Mouse (Mus musculus) MEL-GATA-1-ER (cell line): Measurements from ENCODE around the gene Gm49711.

Source experiments
- DNase-seq: peaks from one replicate; pipeline ENCODE4 v3.0.0-alpha.2; 2012; ENCODE audit warnings: low read depth; ENCODE audit errors: extremely low read depth

Gm49711 gene

DNA sequence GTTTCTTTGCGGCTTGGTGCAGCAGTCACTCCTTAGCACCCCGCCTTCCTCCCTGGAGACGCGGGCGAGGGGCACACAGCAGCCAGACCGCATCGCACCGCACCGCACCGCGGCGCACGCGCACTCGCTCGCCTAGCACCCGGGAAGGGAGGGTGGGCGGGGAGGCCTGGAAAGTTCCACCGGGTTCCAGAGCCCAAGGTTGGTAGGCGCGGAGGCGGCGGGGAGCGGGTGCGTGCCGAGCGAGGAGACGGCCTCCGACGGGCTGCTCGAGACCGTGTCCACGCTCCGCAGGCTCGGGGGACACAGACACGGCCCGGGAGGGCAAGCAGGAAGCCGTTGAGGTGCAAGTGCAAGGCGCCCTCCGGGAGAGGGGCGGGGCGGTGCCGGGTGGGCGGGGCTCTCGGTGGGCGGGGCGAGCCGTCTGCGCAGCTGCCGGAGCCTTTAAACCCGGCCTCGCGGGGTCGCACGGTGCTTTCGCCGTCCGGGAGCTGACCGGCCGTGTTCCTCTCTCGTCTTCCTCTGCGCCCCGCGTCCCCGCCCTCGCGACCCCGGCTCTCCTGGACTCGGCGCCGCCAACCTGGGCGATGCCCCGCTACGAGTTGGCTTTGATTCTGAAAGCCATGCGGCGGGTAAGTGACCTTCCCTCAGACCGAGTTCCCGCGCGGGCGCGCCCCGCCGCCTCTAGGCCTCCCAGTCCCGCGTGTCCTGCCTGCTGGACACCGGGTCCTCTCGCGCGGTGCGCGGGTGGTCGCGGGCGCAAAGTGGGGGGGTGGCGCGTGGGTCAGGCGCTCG is at the start of gene Gm49711, which contains the start of the genes Mrps6 and Slc5a3:
Gm49711 (plus strand) TSS at position 465 of the 792 bp plus-strand sequence.
Mrps6 (plus strand) TSS at position 419 of the 792 bp plus-strand sequence.
Slc5a3 (plus strand) TSS at position 471 of the 792 bp plus-strand sequence.
- peak; percentile 43 for DNase-seq

DNA sequence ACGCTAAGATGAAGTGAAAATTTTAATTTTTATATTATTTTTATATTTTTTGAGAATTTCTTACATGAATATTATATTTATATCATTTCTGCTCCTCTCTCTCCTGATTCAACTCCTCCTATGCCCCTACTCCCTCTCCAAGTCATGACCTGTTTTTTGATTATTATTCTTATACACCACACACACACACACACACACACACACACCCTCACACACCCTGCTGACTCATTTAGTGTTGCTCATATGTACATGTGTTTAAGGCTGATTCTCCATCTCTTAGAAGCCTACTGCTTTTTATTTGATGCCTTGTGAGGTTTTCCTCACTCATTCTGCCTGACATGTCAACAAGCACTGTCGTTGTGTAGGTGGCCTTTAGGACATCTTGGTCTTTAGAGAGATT is 48.5 kb upstream of the Gm49711 start:
- DNase-seq, result no peak

DNA sequence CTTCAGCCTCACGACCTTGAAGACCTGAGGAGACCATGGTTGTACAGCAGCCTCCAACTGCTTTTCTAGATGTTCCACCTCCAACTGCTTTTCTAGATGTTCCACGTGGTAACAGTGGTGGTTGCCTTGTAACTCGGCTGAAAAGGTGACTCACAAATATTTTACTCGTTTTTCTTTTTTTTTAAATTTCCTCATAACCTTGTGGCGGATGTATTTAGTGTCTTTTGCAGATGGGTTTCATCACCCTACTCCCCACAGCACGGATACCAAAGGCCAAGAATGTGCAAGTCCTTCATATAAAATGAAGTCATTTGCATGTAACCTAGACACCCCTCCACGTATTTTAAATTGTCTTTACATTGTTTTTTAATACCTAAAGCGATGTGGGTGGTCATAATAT is 41.3 kb upstream of the Gm49711 start:
- DNase-seq, result no peak

DNA sequence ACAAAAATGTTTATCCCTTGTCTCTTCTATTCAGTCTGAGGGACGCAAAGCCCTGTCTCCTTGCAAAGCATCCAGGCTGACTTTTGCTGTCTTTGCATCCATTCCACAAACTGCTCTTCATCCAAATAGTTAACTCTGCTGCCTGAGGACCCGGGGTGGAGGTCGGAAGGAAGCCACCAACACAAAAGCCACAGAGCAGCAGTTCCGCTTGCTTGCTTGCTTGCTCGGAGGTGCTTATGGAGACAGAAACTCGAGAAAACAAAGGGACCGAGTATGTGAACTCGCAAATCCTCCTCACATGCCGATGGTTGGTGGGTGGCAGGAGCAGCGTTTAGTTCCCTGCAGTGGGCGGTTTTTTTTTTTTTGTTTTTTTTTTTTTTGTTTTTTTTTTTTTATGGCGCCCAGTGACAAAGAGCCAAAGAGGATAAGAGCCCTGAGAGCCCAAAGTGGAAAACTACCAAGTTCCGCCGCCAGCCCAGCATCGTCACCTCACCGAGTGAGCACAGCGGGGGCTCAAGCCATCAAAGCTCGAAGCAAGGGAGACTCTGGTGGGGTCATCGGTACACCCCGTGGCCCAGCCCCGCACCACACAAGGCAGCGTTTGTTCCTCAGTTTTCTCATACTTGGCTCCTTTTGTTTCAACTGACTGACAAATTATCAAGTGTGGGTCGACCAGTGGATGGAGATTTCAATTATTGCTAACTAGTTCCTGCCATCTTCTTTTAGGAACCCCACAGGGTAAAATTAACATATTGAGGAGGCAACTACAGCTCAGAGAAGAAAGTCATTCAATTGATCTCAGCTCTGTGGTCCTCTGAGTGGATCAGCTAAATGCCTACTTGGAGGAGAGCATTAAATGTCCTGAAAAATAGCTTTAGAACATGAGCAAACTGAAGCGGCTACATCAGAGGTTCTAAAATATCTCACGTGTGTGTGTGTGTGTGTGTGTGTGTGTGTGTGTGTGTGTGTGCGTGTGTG is 38.7 kb upstream of the Gm49711 start:
- DNase-seq, result no peak

DNA sequence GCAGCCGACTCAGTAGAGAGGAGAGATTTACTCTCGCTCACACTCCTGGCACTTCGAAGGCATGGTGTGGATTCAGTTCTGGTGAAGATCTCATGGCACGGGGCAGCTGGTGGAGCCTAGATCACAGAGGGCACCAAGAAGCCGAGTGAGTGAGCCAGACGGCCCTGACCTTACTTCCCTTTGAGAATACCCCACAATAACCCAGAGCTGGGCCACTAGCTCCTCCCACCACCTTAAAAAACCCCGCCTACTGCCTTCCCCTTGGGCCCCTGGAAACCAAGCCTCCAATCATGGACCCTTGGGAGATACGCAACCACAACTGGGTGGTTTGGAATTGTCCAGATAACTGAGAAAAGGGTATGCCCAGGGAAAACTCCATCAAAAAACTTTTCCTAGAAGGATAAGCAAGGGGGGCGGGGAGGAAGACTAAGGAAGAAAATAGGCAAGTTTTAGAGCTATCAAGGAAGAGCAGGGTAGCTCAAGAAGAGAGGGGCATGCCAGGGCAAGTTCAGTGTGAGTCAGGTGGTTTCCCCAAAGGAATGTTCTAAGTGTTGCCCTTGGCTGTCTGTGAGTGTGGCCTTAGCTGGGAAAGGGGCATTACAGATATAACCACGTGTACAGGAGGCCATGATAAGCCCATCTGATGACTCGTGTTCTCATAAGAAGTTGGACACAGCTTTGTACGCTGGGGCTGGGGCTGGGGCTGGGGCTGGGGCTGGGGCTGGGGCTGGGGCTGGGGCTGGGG is 36.3 kb upstream of the Gm49711 start:
- DNase-seq, result no peak

DNA sequence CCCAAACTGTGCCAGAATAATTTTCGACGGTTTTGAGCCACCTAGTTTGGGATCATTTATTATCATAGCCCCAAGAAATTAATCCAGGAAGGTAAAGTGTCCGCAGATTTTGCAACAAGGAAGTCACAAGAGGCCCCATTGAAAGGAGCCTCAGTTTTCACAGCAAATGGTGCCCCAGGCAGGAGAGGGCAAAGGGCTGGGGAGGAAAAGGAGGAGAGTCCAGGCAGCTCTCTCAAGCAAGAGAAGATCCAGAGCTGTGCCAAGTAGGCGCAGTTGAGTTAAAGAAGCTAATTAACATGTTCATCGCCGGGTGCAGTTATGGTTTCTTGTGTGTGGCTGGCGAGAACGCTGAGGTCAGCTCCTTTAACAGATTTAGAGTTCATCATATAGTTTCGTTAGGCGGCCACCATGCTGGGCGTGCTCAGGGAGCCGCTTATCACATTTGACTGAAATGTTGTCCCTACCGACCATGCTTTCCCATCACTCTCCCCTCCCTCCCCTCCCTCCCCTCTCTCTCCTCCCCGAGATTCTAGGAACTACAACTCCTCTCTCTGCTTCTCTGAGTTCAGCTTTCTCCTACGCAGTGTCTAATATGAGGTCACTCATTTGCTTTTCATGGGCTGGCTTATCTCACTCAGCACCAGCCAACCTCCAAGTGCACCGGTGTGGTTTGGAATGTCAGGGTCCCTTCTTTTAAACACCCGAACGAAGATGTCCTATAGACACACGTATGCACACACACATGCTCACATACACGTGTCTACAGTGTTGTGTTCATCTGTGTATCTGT is 35.4 kb upstream of the Gm49711 start:
- DNase-seq, result no peak

DNA sequence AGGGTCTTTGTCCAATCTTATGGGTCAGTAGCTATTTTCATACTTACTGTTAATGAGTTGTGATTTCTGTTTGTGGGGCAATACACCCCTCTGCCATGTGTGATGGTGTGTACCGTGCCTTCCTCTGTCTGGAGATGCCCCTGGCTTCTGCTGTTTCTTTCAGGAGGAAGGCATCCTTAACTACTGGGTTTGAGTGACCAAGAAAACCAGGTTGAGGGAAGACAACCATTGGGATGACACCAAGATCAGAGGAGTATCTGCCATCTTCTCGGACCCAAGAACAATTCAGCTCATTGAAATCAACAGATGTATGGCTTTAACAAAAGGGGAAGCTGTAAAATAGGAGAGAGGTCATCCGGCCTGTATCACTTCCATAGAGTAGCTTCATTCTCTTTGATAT is 24.8 kb upstream of the Gm49711 start:
- no peak for DNase-seq

DNA sequence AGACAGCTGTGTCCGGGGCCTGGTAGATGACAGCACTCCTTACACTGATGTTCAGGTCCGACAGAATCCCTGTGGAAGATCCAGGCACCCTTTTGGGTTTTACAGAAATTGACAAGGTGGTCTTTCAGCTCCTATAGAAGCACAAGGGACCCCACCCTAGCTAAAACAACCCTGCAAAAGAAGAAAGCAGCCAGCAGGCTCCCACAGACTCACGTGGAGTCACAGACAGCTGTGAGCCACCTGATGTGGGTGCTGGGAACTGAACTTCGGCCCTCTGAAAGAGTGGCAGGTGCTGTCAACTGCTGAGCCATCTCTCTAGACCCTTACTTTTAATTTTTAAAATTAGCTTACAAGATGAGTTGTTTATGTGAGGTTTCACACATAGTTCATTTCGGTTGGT is 23.4 kb upstream of the Gm49711 start:
- no peak for DNase-seq

DNA sequence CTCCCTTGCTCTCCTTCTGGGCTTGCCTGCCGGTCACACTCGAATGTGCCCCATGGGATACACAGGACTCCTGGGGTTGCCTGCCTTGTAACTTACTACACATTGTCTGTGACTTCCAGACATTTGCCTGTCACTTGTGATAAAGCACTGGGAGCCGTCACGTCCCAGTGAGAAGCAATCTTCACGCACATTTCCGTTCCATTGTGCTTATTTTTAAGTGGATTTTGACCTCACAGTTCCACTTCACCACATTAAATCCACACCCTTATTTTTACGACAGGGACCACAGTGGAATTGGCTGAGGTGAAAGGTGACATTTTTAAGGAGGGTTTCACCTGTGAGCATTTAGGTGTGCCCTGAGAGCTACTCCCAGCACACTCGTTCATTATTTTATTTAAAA is 21.4 kb upstream of the Gm49711 start:
- DNase-seq, result no peak

DNA sequence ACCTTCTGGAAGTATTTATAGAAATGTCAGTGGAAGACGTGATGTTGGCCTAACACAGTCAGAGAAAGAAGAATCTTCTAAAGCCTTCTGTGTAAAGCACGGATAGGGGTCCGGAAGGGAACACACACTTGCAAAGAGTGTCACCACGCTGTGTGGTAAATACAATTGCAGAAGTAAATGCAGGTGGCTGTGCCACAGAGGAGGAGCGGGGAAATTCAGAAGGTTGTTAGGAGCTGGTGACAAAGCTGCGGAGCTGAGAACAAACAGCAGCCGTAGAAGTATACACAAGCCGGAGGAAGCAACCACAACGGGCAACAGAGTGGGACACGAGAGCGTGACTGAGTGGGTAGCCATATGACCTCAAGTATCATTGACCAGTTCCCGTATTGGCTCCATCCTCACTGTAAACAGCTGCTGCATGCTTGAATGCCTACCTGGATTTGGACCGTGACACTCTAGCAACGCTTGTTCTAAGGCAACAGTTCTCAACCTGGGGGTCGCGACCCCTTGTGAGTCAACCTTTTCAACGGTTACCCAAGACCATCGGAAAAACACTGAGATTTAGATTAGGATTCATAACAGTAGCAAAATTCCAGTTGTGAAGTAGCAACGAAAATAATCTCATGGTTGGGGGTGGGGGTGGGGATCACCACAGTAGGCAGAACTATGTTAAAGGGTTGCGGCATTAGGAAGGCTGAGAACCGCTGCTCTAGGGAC is 20.1 kb upstream of the Gm49711 start:
- DNase-seq, result no peak

DNA sequence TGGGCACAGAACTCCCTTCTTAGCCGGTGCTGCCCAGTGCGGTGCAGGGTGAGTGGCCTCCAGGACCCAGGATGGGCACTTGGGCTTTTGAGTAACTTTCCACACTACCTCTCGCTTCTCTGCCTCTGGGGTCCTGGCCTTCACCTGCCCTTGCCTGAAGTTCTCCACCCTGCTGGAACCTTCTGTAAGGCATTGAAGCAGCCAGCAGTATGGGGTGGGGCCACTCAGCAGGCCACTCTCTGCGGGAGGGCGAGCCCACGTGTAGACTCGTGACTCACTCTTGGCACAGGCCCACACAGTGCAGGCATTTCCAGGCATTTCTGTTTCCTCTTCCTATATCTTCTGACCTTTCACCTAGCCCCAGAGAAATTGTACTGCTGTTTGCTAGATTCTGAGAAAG is 18.7 kb upstream of the Gm49711 start:
- DNase-seq, result no peak

DNA sequence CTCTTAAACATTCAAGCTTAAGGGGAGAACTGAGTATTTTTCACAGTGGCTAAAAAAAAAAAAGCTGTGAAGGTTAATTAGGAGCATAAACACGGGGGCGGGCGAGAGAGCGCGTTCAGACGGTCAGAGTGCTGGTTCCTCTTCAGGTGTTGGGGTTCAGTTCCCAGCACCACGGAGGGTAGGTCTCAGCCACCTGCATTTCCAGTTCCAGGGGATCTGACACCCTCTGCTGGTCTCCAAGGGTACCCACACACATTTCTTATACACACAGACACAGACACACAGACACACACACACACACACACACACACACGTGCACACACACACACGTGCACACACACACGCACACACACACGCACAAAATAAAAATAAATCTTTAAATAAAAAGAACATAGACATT is 18.1 kb upstream of the Gm49711 start:
- no peak for DNase-seq

DNA sequence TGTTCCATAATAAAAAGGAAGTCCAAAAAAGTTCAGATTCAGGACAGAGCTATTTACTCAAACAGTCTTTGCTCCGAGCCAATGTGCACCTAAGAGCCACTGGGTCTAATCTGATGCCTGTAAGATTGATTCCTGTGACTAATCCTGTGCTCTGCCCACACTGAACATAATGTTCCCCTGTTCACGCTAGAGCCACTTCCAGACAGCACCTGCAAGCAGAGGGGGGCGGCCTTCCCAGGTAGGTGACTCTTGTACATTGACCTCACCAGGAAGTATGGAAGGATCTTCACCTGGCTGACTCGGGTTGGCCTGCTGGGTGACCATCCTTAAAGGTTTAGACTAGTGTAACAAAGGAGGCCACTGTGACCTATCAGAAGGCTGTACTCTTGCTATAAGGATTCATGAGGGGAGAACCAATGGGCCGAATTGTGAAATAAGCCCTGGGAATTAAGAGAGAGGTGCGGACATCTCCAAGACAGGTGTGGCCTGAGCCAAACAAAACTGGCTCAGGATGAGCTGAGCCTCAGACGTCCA is 6.3 kb upstream of the Gm49711 start:
- no peak for DNase-seq

DNA sequence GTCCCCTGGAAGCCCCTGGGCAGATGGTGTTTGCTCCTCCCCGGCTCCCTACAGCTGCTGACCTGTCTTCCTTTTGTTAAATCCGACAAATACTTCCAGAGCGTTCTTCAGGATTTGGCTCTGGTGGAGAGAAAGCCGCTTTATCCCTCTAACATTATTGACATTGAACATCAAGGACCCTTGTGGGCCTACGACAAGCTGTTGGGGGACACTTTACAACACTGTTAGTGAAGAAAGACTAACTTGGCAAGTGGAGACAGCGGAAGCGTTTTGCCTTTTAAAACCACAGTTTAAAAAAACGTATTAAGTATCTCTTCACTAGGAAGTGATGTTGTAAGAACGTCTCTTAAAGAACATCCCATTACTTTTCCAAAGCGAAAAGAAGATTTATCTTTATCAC is 5.5 kb upstream of the Gm49711 start:
- no peak for DNase-seq

DNA sequence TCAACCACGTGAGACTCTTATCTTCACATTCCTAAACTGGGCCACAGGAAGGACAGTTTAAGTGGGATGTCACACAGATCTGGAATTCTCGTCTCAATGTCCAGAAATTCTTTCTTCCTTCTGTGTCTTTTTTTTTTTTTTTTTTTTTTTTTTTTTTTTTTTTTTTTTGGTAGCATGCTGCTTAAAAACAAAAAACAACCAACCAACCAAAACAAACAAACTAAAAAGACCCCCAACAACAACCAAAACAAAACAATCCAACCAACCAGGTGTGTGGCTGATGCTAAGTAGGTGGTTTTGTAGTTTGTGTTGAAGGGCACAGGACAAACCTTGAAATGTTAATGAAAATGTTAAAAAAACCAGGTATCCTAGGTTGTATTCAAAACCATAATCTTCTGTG is 1.4 kb upstream of the Gm49711 start:
- no peak for DNase-seq

DNA sequence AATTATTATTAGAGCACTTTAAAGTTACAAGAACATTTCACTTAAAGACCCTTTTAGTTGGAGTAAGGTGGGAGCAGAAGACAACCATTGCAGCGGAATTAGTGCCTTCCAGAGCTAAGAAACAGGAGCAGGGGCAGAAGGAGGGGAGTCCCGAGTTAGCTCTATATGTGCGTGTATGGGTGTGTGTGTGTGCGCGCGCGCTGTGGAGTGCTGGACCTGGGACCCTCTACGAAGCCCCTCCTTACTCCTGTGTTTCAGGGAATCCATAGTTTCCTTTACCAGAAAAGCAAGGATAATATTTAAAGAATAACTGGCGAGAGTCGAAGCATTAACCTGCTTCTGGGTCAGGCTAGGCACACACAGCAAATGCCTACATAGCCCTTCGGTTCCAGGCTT is 662 bp upstream of the Gm49711 start:
- peak; percentile 16 for DNase-seq

DNA sequence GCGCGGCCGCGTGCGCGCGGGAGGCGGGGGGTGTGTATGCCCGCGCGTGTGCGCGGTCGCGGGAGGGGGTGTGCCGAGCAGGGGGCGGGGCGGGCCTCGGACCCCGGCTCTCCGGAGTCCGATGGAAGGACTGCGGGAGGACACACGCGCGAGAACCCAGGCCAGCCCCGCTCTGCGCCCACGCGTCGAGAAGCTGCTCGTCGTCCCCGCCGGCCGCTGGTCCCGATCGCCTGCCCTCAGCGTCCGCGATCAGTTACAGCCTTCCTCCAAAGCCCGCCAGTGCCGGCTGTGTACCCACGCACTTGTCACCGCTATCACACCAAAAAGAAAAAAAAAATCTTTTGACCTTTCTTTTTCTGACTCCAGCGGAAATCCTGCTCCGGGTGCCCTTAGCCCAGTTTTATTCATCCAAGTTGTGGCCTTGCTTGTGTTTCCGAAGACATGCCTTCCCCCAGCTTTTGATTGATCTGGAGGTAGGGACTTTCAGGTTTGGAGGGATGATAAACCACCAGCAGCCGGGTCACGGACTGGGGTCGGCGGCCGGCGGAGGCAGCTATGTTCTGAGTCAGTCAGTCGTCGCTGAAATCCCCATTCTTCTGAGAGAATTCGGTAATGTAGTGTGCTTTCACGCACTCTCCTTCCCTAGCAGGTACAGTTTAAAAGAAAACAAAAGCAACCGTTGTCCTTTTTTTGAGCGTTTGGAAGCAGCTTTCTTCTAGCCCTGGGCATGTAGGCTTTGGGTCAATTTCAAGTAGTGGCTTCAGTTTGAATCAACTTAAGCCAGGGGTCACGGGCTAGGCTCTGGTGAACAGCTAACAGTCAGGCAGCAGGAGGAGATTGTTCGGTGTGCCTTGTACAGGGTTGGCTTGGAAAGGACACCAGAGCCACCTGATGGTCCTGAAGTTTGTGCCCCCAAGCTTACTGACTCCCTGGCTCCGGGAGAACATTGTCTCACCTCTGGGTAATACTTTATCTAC is 816 bp downstream of the Gm49711 start:
- DNase-seq, result no peak

DNA sequence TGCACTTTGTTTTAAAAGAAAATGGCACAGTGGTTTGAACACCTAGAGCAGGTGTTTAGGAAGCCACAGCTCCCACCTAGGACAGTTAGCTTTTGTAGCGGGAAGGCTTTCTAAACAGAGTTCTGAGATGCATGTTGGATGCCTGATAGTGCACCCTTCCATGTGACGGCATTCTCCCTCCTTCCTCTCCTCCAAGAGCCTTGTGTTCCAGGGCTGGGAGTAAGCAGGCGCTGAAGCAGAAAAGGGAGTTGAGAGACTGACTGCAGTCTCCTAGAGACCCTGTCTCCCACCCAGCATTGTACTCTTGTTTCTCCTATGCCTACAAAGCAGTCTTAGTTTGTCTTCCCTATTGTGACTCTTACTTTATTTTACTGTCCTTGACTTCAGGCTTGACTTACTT is 2.1 kb downstream of the Gm49711 start:
- DNase-seq, result no peak

DNA sequence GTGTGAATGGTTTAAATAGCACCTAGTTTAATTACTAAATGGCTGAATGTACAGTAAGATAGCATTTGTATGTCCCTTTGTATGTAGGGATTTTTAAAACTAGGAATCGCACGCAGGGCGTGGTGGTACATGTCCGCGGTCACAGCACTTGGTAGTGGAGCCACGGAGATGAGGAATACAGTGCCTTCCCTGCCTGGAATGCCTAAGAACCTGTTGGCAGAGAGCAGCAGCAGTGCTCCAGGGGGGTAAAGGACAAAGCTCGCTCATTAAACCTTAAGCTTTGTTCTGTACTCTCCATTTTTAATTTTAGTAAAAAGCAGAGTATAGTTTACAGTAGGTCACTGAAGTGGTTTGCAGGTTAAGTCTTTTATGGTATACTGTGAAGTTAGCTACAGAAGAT is 3.5 kb downstream of the Gm49711 start:
- no peak for DNase-seq
